Mouse (Mus musculus) heart, embryonic 12.5 days (tissue): ENCODE measurements around the gene Napepld. TPM values are rescaled to one million over a fixed set of nuclear protein-coding genes. Genes with fewer than 3 reads are reported as not detected.
"Not testable (repeated sequence)": the region's sequence is repeated elsewhere in the genome, so short reads cannot be mapped to it uniquely, and the experiment has no call there.

Source experiments
- ATAC-seq: fragments of 200-750 bp; cut with Nextera tagmentation; 2 replicates; pipeline ENCODE4 v1.8.0; 2017; ENCODE audit warnings: moderate TSS enrichment, moderate library complexity; ENCODE audit not compliant: insufficient number of reproducible peaks, low FRiP score
- H3K27ac ChIP-seq: fragments of 300-500 bp; sonication (generic); 2 replicates; pipeline ENCODE4 v1.5.1; 2016; ENCODE audit warnings: mild to moderate bottlenecking, moderate library complexity; ENCODE audit not compliant: poor library complexity, severe bottlenecking
- H3K27me3 ChIP-seq: fragments of 300-500 bp; sonication (generic); replicated peaks from 2 replicates; pipeline ENCODE4 v1.6.1; 2016; ENCODE audit warnings: mild to moderate bottlenecking, moderate library complexity
- H3K36me3 ChIP-seq: fragments of 300-500 bp; sonication (generic); 2 replicates; pipeline ENCODE4 v1.6.1; 2016; ENCODE audit warnings: mild to moderate bottlenecking, moderate library complexity
- H3K4me1 ChIP-seq: fragments of 300-500 bp; sonication (generic); replicated peaks from 2 replicates; pipeline ENCODE4 v1.6.1; 2016; ENCODE audit warnings: mild to moderate bottlenecking
- H3K4me2 ChIP-seq: fragments of 300-500 bp; sonication (generic); 2 replicates; pipeline ENCODE4 v1.6.1; 2016; ENCODE audit warnings: mild to moderate bottlenecking, moderate library complexity
- H3K4me3 ChIP-seq: fragments of 300-500 bp; sonication (generic); 2 replicates; pipeline ENCODE4 v1.5.1; 2016; ENCODE audit warnings: mild to moderate bottlenecking
- H3K9ac ChIP-seq: fragments of 300-500 bp; sonication (generic); 2 replicates; pipeline ENCODE4 v1.6.1; 2016; ENCODE audit warnings: mild to moderate bottlenecking, moderate library complexity
- H3K9me3 ChIP-seq: fragments of 300-500 bp; sonication (generic); replicated peaks from 2 replicates; pipeline ENCODE4 v1.6.1; 2016; ENCODE audit warnings: mild to moderate bottlenecking, moderate library complexity
- WGBS: fragments of 180-500 bp; shearing (Covaris S2); methylation state at CpG from one replicate; pipeline ENCODE4 v1.1.7; 2016; 5-methylcytosine and 5-hydroxymethylcytosine counted together
- polyA plus RNA-seq: library from polyadenylated mRNA; unstranded; fragments of >200 nt; fragmentation: Nextera tagmentation; extraction: Ambion mirVana; gene quantifications from 2 replicates; pipeline ENCODE4 v1.2.1, GENCODE M21; 2016

Gene Napepld
- polyA plus RNA-seq, 1 experiment from 2014 or later = 5.4 TPM

- Histone ChIP-seq H3K9me3 (no peaks in the 10 kb centered on the region), H3K9ac (no peak overlapping the region), H3K4me1 (peaks cover 13% of the 10 kb centered on the region), H3K27ac (no peak overlapping the region), H3K27me3 (no peaks in the 10 kb centered on the region), H3K4me3 (peak overlapping the region; percentile 74), H3K36me3 (peaks cover 19% of the 10 kb centered on the region), H3K4me2 (peak overlapping the region; percentile 92)
- ATAC-seq = 0 out of 2 replicates have a peak, but pooled peaks have one; percentile 6
- 15% methylated on average over 14 of the region's 14 CpGs for WGBS
These were observed 56.2 kb downstream of the Napepld start for GRCm38 (mm10) chr5:21644891-21645438.

- no peak overlapping the region for H3K4me2 ChIP-seq
- WGBS = 33% methylated on average over 1 of the region's 1 CpGs
- no peak overlapping the region for H3K27ac ChIP-seq
- no peak for ATAC-seq
- H3K36me3 ChIP-seq = peaks cover 6% of the 10 kb centered on the region
- no peak overlapping the region for H3K9ac ChIP-seq
- H3K9me3 ChIP-seq = no peaks in the 10 kb centered on the region
- no peaks in the 10 kb centered on the region for H3K27me3 ChIP-seq
- H3K4me1 ChIP-seq = peaks cover 13% of the 10 kb centered on the region
- H3K4me3 ChIP-seq = no peak overlapping the region
These were observed 57.6 kb downstream of the Napepld start for GRCm38 (mm10) chr5:21643606-21644005.

GRCm38 (mm10) chr5:21640961-21641360, 60.2 kb downstream of the Napepld start:
- 0 out of 2 replicates have a peak, but pooled peaks cover 5% of the 10 kb centered on the region for H3K4me1 ChIP-seq
- H3K27me3 ChIP-seq = no peaks in the 10 kb centered on the region
- no peak for ATAC-seq
- no peak overlapping the region for H3K9ac ChIP-seq
- no peaks in the 10 kb centered on the region for H3K36me3 ChIP-seq
- no peak overlapping the region for H3K27ac ChIP-seq
- no peak overlapping the region for H3K4me3 ChIP-seq
- no peak overlapping the region for H3K4me2 ChIP-seq
- 2% methylated on average over 1 of the region's 1 CpGs for WGBS
- H3K9me3 ChIP-seq = no peaks in the 10 kb centered on the region

GRCm38 (mm10) chr5:21625916-21626315, 75.3 kb downstream of the Napepld start:
- Histone ChIP-seq H3K9me3 (0 out of 2 replicates have a peak, but pooled peaks cover 3% of the 10 kb centered on the region), H3K4me2 (no peak overlapping the region), H3K36me3 (no peaks in the 10 kb centered on the region), H3K27ac (no peak overlapping the region), H3K27me3 (no peaks in the 10 kb centered on the region), H3K4me1 (no peaks in the 10 kb centered on the region), H3K9ac (no peak overlapping the region), H3K4me3 (no peak overlapping the region)
- ATAC-seq = no peak

GRCm38 (mm10) chr5:21616450-21617009, 84.7 kb downstream of the Napepld start:
- 50% methylated on average over 3 of the region's 3 CpGs for WGBS
- Histone ChIP-seq H3K36me3 (no peaks in the 10 kb centered on the region), H3K9ac (no peak overlapping the region), H3K27ac (no peak overlapping the region), H3K4me3 (no peak overlapping the region), H3K4me1 (no peaks in the 10 kb centered on the region), H3K4me2 (no peak overlapping the region), H3K9me3 (no peaks in the 10 kb centered on the region), H3K27me3 (no peaks in the 10 kb centered on the region)
- no peak for ATAC-seq

GRCm38 (mm10) chr5:21614299-21614698, 86.9 kb downstream of the Napepld start:
- 91% methylated on average over 11 of the region's 11 CpGs for WGBS
- H3K9me3 ChIP-seq, H3K4me1 ChIP-seq, H3K4me2 ChIP-seq, ATAC-seq, H3K27me3 ChIP-seq, H3K4me3 ChIP-seq, H3K9ac ChIP-seq, H3K36me3 ChIP-seq, H3K27ac ChIP-seq: not testable (repeated sequence)

Other genes starting within 250 kb of the Napepld start
- gene Lrrc17, start 157.8 kb downstream of the Napepld start, polyA plus RNA-seq = 6.6 and 7.8 TPM in 2 replicates
- gene Fbxl13, start 55.8 kb downstream of the Napepld start, polyA plus RNA-seq = 0.10 and 0.19 TPM in 2 replicates
- 21.7 and 22.9 TPM in 2 replicates for gene Armc10, start 55.6 kb downstream of the Napepld start, polyA plus RNA-seq
- gene Pmpcb, start 35.7 kb upstream of the Napepld start, polyA plus RNA-seq = 131 and 136 TPM in 2 replicates
- gene Dnajc2, start 83.9 kb upstream of the Napepld start, polyA plus RNA-seq = 63.0 and 63.6 TPM in 2 replicates
- 151 and 157 TPM in 2 replicates for gene Psmc2, start 83.9 kb upstream of the Napepld start, polyA plus RNA-seq
- gene Slc26a5, start 164.2 kb upstream of the Napepld start, polyA plus RNA-seq = not detected in 2 replicates